Mouse (Mus musculus): ENCODE measurements at regions not wholly inside any gene's neighbourhood (a gene's known extent, or its start where the extent isn't known, plus 50 kb on each side); places are given as distances from the start of the nearest gene placed in this dataset.

- TF ChIP-seq CTCF (IDR thresholded peaks at IDR 0.05) (no peak), POLR2A (IDR thresholded peaks at IDR 0.05; ENCODE audit: insufficient read depth, low read depth, low read length) (no peak)
Measured at GRCm38 (mm10) chr10:38913013-38913412, 52.3 kb upstream of the Lama4 start.
